Mouse (Mus musculus) forebrain, embryonic 14.5 days (tissue): ENCODE measurements around the gene Me3. TPM values are rescaled to one million over a fixed set of nuclear protein-coding genes. Genes with fewer than 3 reads are reported as not detected.

Experiments
- ATAC-seq: fragments of 200-750 bp; cut with Nextera tagmentation; 2 replicates; pipeline ENCODE4 v1.8.0; 2017; ENCODE audit warnings: mild to moderate bottlenecking, moderate library complexity
- DNase-seq: peaks from one replicate; pipeline ENCODE4 v3.0.0-alpha.2; 2015; ENCODE audit warnings: low spot score
- H3K27ac ChIP-seq: fragments of 300-500 bp; sonication (generic); 2 replicates; pipeline ENCODE4 v1.5.1; 2014; ENCODE audit warnings: low read depth, mild to moderate bottlenecking, control low read depth, low read length, moderate library complexity
- H3K27me3 ChIP-seq: fragments of 300-500 bp; sonication (generic); replicated peaks from 2 replicates; pipeline ENCODE4 v1.6.1; 2014; ENCODE audit warnings: low read length, control low read depth, mixed read lengths; ENCODE audit not compliant: control insufficient read depth, insufficient read depth
- H3K36me3 ChIP-seq: fragments of 300-500 bp; sonication (generic); 2 replicates; pipeline ENCODE4 v1.6.1; 2014; ENCODE audit warnings: low read length, control low read depth; ENCODE audit not compliant: control insufficient read depth, insufficient read depth
- H3K4me1 ChIP-seq: fragments of 300-500 bp; sonication (generic); 2 replicates; pipeline ENCODE4 v1.6.1; 2014; ENCODE audit warnings: antibody characterized with exemption, low read length, control low read depth; ENCODE audit not compliant: control insufficient read depth, insufficient read depth
- H3K4me2 ChIP-seq: fragments of 300-500 bp; sonication (generic); 2 replicates; pipeline ENCODE4 v1.6.1; 2014; ENCODE audit warnings: mild to moderate bottlenecking, control low read depth, low read length
- H3K4me3 ChIP-seq: fragments of 300-500 bp; sonication (generic); 2 replicates; pipeline ENCODE4 v1.5.1; 2014; ENCODE audit warnings: low read depth, low read length, control low read depth
- H3K9ac ChIP-seq: fragments of 300-500 bp; sonication (generic); 2 replicates; pipeline ENCODE4 v1.6.1; 2014; ENCODE audit warnings: mild to moderate bottlenecking, low read length, control low read depth, moderate library complexity
- H3K9me3 ChIP-seq: fragments of 300-500 bp; sonication (generic); replicated peaks from 2 replicates; pipeline ENCODE4 v1.6.1; 2016; ENCODE audit warnings: low read length, control low read depth, mixed read lengths; ENCODE audit not compliant: control insufficient read depth
- WGBS: fragments of 180-500 bp; shearing (Covaris S2); extraction: QIAGEN DNeasy Blood & Tissue Kit; methylation state at CpG from one replicate; pipeline ENCODE4 v1.1.7; 2014; 5-methylcytosine and 5-hydroxymethylcytosine counted together
- polyA plus RNA-seq: library from polyadenylated mRNA; unstranded; fragments of >200 nt; fragmentation: Nextera tagmentation; extraction: Ambion mirVana; gene quantifications from 2 replicates; pipeline ENCODE4 v1.2.1, GENCODE M21; 2014

The Me3 gene
- polyA plus RNA-seq, 1 experiment from 2014 or later, result 3.2 TPM

DNA sequence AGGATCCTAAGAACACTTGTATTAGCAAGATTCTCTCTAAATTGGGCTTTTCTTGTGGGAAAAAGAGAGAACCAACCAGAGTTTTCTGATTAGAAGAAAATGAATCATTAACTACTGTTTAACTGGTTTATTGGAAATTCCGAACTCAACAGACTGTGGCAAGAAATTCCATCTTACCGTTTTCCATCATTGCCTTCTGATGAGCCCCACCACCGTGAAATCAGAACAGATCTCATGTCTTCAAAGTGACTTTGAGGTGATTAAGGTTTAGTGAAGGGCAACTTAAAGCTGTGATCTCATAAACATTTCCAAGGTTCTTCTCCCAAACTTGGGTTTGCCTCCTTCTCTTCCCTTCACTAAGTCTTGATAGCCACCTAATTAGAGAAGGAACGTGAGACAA lies 8.9 kb upstream of the Me3 start:
- 88% methylated on average over 4 of the region's 4 CpGs for WGBS
- Histone ChIP-seq H3K27me3 (no peaks in the 10 kb centered on the region), H3K9ac (no peak overlapping the region), H3K36me3 (no peaks in the 10 kb centered on the region), H3K27ac (no peak overlapping the region), H3K4me2 (no peak overlapping the region), H3K4me1 (0 out of 2 replicates have a peak, but pooled peaks cover 3% of the 10 kb centered on the region), H3K9me3 (no peaks in the 10 kb centered on the region), H3K4me3 (no peak overlapping the region)
- DNase-seq (no peak), ATAC-seq (no peak)

DNA sequence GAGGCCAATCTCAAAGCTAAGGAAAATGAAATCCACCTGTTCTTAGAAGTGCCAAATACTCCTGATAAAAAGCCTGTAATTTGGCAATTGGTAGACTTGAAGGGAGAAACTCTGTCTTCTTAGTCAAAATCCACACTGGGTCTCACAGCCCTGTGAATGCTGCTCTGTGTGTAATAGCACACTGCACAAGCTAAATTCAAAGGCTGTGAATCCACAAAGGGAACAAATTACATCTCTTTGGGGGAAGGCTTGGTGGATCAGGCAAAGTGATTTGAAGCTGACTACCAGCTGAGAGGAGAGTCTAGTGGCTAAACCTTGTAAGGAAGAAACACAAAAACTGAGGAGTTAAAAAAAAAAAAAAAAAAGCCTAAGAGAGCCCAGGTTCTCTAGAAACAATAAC lies 4.8 kb upstream of the Me3 start:
- Histone ChIP-seq H3K4me3 (no peak overlapping the region), H3K4me2 (no peak overlapping the region), H3K27me3 (no peaks in the 10 kb centered on the region), H3K27ac (no peak overlapping the region), H3K9me3 (no peaks in the 10 kb centered on the region), H3K36me3 (no peaks in the 10 kb centered on the region), H3K9ac (no peak overlapping the region), H3K4me1 (0 out of 2 replicates have a peak, but pooled peaks cover 5% of the 10 kb centered on the region)
- DNase-seq (peak; percentile 62), ATAC-seq (no peak)

DNA sequence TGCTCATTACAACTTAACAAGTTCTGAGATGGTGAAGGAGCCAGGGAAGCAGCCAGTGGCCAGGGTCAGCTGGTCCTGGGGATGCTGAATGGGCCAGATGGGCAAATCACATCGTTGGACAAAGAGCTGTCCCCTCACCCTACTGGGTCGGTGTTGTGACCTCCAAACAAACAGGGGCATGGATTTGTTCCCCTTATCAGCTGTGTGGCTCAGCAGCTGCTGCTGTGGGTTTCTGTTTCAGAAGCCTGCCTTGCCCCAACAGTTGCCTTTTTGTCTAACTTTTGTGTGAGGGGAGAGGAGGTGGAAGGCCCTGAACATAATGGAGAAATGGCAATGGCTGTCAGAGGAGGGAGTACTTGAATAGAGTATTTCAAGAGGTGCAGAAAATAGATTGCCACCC lies 4.2 kb upstream of the Me3 start:
- no peaks in the 10 kb centered on the region for H3K36me3 ChIP-seq
- no peak overlapping the region for H3K27ac ChIP-seq
- H3K4me2 ChIP-seq, result no peak overlapping the region
- 4% methylated on average over 2 of the region's 2 CpGs for whole genome bisulfite sequencing
- H3K9ac ChIP-seq, result no peak overlapping the region
- H3K9me3 ChIP-seq, result no peaks in the 10 kb centered on the region
- 0 out of 2 replicates have a peak, but pooled peaks cover 6% of the 10 kb centered on the region for H3K4me1 ChIP-seq
- no peak overlapping the region for H3K4me3 ChIP-seq
- DNase-seq (no peak), ATAC-seq (no peak)
- H3K27me3 ChIP-seq, result no peaks in the 10 kb centered on the region

DNA sequence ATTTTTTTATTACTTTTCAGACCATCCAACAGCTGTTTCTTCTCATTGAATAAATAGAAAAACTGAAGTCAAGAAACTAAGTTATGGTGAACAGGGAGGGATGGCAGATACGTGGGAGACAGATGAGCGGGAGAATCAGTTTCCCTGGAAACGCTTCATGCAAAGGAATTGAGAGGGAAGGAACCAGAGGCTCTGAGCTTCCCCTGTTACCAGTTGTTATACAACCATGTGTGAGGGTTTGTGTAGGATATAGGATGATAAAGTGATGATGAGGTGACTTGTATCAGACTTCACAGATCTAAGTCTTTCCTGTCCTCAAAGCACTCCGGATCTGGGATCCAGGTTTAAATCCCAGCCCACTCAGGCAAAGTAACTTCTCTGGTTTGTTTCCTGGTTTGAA lies 3.2 kb upstream of the Me3 start:
- WGBS, result 57% methylated on average over 4 of the region's 4 CpGs
- no peaks in the 10 kb centered on the region for H3K36me3 ChIP-seq
- DNase-seq, result no peak
- H3K4me3 ChIP-seq, result no peak overlapping the region
- H3K9me3 ChIP-seq, result no peaks in the 10 kb centered on the region
- no peaks in the 10 kb centered on the region for H3K27me3 ChIP-seq
- H3K4me1 ChIP-seq, result 0 out of 2 replicates have a peak, but pooled peaks cover 6% of the 10 kb centered on the region
- no peak overlapping the region for H3K4me2 ChIP-seq
- no peak overlapping the region for H3K9ac ChIP-seq
- no peak for ATAC-seq
- no peak overlapping the region for H3K27ac ChIP-seq

DNA sequence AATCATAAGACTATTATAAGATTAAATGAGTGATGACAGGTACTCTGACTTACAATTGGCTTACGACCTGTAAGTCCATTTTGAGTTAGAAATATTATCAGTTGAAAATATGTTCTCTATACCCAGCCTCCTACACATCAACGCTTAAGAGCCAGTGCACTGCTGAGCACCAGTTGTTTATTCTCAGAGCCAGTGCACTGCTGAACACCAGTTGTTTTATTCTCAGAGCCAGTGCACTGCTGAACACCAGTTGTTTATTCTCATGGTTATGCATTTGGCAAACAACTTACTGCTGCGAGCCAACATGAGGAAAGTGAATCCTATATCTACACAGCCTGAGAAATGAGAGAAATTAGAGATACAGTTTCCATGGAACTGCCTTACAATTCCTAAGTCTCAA lies 2.3 kb upstream of the Me3 start:
- DNase-seq, result no peak

DNA sequence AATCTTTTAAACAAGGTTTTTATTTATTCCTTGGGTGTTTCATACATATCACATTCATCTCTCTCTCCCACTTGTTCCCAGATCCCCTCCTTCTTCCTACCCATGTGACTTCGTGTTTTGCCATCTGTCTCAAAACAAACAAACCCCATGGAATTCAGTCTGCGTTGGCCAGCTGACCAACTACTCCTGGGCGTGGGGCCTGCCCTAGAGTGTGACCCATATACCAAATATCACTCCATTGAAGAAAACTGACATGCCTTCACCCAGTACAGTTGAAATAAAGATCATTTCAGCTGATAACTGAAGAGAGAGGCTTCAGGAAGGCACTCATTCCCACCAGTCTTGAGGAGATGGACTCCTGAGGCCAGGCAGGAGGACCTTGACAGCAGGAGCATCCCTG lies 1.4 kb upstream of the Me3 start:
- Histone ChIP-seq H3K9ac (no peak overlapping the region), H3K4me1 (0 out of 2 replicates have a peak, but pooled peaks cover 6% of the 10 kb centered on the region), H3K27me3 (no peaks in the 10 kb centered on the region), H3K36me3 (no peaks in the 10 kb centered on the region), H3K27ac (no peak overlapping the region), H3K4me3 (no peak overlapping the region), H3K4me2 (no peak overlapping the region), H3K9me3 (no peaks in the 10 kb centered on the region)
- ATAC-seq (no peak), DNase-seq (no peak)
- 87% methylated on average over 3 of the region's 3 CpGs for WGBS

More for the DNA sequence above, 2.3 kb upstream of the Me3 start:
- no peaks in the 10 kb centered on the region for H3K36me3 ChIP-seq
- no peak overlapping the region for H3K27ac ChIP-seq
- no peaks in the 10 kb centered on the region for H3K9me3 ChIP-seq
- WGBS, result 59% methylated on average over 3 of the region's 3 CpGs
- ATAC-seq, result no peak
- no peak overlapping the region for H3K9ac ChIP-seq
- 0 out of 2 replicates have a peak, but pooled peaks cover 6% of the 10 kb centered on the region for H3K4me1 ChIP-seq
- no peak overlapping the region for H3K4me3 ChIP-seq
- no peaks in the 10 kb centered on the region for H3K27me3 ChIP-seq
- no peak overlapping the region for H3K4me2 ChIP-seq

DNA sequence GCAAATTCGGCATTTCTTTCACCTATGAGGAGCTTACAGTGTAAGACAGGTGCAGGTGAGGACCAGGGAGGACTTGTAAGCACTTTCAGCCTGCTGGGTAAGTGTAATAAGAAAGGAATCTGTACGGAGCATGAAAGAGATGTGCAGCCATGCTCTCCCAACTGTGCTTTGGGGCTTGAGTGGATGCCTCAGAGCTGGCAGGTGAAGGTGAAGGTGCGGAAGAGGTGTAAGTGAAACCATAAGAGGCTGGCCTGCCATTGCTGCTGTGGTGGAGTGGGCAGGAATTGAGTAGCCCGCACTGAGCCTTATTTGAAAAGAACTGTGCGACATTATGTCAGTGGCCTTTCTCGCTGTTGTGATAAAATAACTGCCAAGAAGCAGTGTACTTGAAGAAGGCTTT lies 8.3 kb downstream of the Me3 start:
- WGBS, result 86% methylated on average over 6 of the region's 6 CpGs
- Histone ChIP-seq H3K27me3 (no peaks in the 10 kb centered on the region), H3K9ac (no peak overlapping the region), H3K36me3 (no peaks in the 10 kb centered on the region), H3K4me1 (no peaks in the 10 kb centered on the region), H3K4me3 (no peak overlapping the region), H3K9me3 (no peaks in the 10 kb centered on the region), H3K4me2 (no peak overlapping the region), H3K27ac (no peak overlapping the region)
- no peak for DNase-seq
- no peak for ATAC-seq

DNA sequence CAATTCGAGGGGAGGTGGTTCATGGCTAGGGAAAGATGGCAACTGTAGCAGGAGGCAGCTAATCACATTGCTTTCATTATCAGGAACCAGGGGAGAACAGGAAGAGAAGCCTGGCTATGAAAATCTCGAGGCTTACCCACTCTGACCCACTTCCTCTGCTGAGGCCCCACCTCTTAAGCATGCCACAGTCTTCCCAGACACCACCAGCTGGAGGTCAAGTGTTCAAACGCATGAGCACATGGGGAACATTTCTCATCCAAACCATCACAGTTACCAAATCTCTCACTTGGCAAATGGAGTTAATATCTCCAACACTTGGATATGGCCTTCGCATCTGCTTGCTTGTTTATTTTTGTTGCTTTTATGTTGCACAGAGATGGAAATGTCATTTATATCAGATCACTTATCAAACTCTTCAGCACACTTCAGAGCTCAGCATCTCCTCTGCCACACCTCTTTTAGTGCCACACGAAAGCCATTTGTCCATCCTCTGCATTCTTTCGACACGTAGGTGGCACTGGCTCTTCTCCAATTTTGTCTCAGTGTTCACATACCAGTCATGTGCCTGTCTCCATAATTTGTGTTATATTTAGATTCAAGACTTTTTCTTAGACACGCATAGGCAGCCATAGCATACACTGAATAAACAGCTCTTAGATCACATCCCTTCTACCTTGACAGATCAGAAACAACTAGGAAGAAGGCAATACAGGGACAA lies 8.9 kb downstream of the Me3 start:
- no peak for DNase-seq
- Histone ChIP-seq H3K27ac (no peak overlapping the region), H3K4me1 (no peaks in the 10 kb centered on the region), H3K4me3 (no peak overlapping the region), H3K4me2 (no peak overlapping the region), H3K9ac (no peak overlapping the region), H3K36me3 (no peaks in the 10 kb centered on the region), H3K9me3 (no peaks in the 10 kb centered on the region), H3K27me3 (no peaks in the 10 kb centered on the region)
- no peak for ATAC-seq
- WGBS, result 83% methylated on average over 8 of the region's 8 CpGs

DNA sequence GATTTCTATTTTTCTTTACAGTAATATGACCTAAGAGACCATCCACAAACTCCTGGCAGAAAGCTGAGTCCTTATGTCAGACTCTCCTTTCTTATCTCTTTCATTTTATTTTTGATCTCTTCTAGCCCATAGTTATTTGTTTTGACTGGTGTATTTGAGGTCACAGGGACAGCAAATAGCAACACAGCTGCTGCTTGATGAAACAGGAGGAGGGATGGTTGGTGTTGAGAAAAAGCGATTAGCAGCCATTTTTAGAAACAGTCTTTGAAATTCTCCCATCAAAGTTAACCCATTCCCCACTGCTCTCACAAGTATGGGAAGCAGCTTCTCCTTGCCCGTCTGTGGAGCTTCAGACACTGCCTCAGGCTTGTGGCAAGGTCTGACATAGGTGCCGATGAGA lies 12.8 kb downstream of the Me3 start:
- DNase-seq (no peak), ATAC-seq (no peak)
- Histone ChIP-seq H3K27ac (no peak overlapping the region), H3K36me3 (no peaks in the 10 kb centered on the region), H3K4me2 (no peak overlapping the region), H3K9ac (no peak overlapping the region), H3K4me1 (no peaks in the 10 kb centered on the region), H3K27me3 (no peaks in the 10 kb centered on the region), H3K4me3 (no peak overlapping the region), H3K9me3 (no peaks in the 10 kb centered on the region)
- WGBS, result 73% methylated on average over 3 of the region's 3 CpGs
